Mouse (Mus musculus) stomach, postnatal 0 days (tissue): ENCODE results near the gene Phb.

Experiments
- CTCF ChIP-seq: IDR thresholded peaks from 2 replicates; pipeline ENCODE4 v1.5.1; 2016; ENCODE audit warnings: antibody characterized with exemption, low read depth, mild to moderate bottlenecking, moderate library complexity
- EP300 ChIP-seq: optimal IDR thresholded peaks from 2 replicates; pipeline ENCODE3; 2016; ENCODE audit warnings: antibody characterized with exemption

GRCm38 (mm10) chr11:95622426-95622825, 44.3 kb upstream of the Phb start:
- no peak for TF ChIP-seq CTCF
- TF ChIP-seq EP300, result no peak
